Mouse (Mus musculus) myocyte (in vitro differentiated cells): Measurements from ENCODE around the gene Mad2l2. TPM values are rescaled to one million over a fixed set of nuclear protein-coding genes. Genes with fewer than 3 reads are reported as not detected.

Experiments
- H3K27me3 ChIP-seq: one replicate; pipeline ENCODE4 v1.6.1; 2011; ENCODE audit not compliant: control insufficient read depth, insufficient read depth, insufficient read length
- H3K36me3 ChIP-seq: one replicate; pipeline ENCODE4 v1.6.1; 2011; ENCODE audit not compliant: control insufficient read depth, insufficient read depth
- H3K4me2 ChIP-seq: one replicate; pipeline ENCODE4 v1.6.1; 2011; ENCODE audit warnings: low read depth, control low read depth
- H3K4me3 ChIP-seq: one replicate; pipeline ENCODE4 v1.5.1; 2011; ENCODE audit warnings: mild to moderate bottlenecking, control low read depth, moderate library complexity
- H3K79me2 ChIP-seq: one replicate; pipeline ENCODE4 v1.6.1; 2011; ENCODE audit not compliant: control insufficient read depth, insufficient read depth
- H3ac ChIP-seq: one replicate; pipeline ENCODE4 v1.6.1; 2011; ENCODE audit not compliant: control insufficient read depth, insufficient read length
- CEBPB ChIP-seq: IDR thresholded peaks from 2 replicates; pipeline ENCODE4 v1.6.1; 2011; ENCODE audit warnings: mild to moderate bottlenecking, moderate library complexity; ENCODE audit not compliant: poor library complexity, insufficient read depth, severe bottlenecking
- E2F4 ChIP-seq: IDR thresholded peaks from one replicate; pipeline ENCODE4 v1.6.1; 2011; ENCODE audit warnings: mild to moderate bottlenecking, control low read depth, moderate library complexity; ENCODE audit not compliant: insufficient read depth
- MAX ChIP-seq: IDR thresholded peaks from one replicate; pipeline ENCODE4 v1.6.1; 2011; ENCODE audit warnings: low read depth, mild to moderate bottlenecking, control low read depth
- MYOD1 ChIP-seq, 3 experiments: IDR thresholded peaks; one replicate each; pipeline ENCODE4 v1.6.1; 2011; ENCODE audit warnings: control low read depth in 2 of 3, low read depth in 2 of 3, mild to moderate bottlenecking in 2 of 3, moderate library complexity in 1 of 3; ENCODE audit not compliant: insufficient read length in 2 of 3, control insufficient read depth in 1 of 3
- MYOG ChIP-seq, 3 experiments: IDR thresholded peaks; one replicate each; pipeline ENCODE4 v1.6.1; 2011; ENCODE audit warnings: control low read depth in 2 of 3, low read depth in 2 of 3, mild to moderate bottlenecking in 2 of 3; ENCODE audit not compliant: insufficient read length in 2 of 3, control insufficient read depth in 1 of 3, insufficient read depth in 1 of 3
- POLR2A ChIP-seq: IDR thresholded peaks from one replicate; pipeline ENCODE4 v1.6.1; 2011; ENCODE audit warnings: low read depth, mild to moderate bottlenecking, control low read depth, moderate library complexity; ENCODE audit not compliant: insufficient read length
- POLR2AphosphoS2 ChIP-seq: IDR thresholded peaks from one replicate; pipeline ENCODE4 v1.6.1; 2011; ENCODE audit warnings: low read depth, control low read depth; ENCODE audit not compliant: insufficient read length
- REST ChIP-seq: IDR thresholded peaks from one replicate; pipeline ENCODE4 v1.6.1; 2011; ENCODE audit warnings: mild to moderate bottlenecking, control low read depth, moderate library complexity; ENCODE audit not compliant: insufficient read depth, insufficient read length
- SRF ChIP-seq: IDR thresholded peaks from one replicate; pipeline ENCODE4 v1.6.1; 2011; ENCODE audit warnings: low read depth; ENCODE audit not compliant: control insufficient read depth, insufficient read length
- TCF12 ChIP-seq: IDR thresholded peaks from one replicate; pipeline ENCODE4 v1.6.1; 2011; ENCODE audit warnings: mild to moderate bottlenecking, control low read depth; ENCODE audit not compliant: poor library complexity, insufficient read depth, severe bottlenecking
- TCF3 ChIP-seq: IDR thresholded peaks from one replicate; pipeline ENCODE4 v1.6.1; 2011; ENCODE audit warnings: low read depth, control low read depth; ENCODE audit not compliant: insufficient read length
- USF1 ChIP-seq: IDR thresholded peaks from one replicate; pipeline ENCODE4 v1.6.1; 2011; ENCODE audit warnings: low read depth, mild to moderate bottlenecking, control low read depth, moderate library complexity
- polyA plus RNA-seq: library from polyadenylated mRNA; unstranded; fragments of >200 nt; fragmentation: generic; extraction: Trizol; gene quantifications from one replicate; pipeline ENCODE4 v1.2.1, GENCODE M21; 2012; ENCODE audit warnings: missing spikeins

The Mad2l2 gene
- polyA plus RNA-seq, 1 experiment, result 31.0 TPM

DNA sequence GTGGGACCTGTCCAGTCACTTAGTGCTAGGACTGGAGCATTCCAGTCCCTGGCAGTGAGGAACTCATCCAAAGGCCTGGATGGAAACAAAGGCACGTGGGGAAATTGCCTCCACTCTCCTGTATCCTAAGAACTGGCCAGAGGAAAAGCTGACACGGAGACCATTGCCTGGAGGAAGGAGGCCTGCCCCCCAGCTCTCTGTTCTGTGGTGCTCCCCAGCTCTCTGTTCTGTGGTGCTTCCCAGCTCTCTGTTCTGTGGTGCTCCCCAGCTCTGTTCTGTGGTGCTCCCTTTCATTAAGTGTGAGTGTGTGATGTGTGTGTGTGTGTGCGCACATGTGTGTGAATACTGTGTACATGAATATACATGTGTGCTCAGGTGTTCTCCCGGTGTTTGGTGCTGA, 35.1 kb upstream of the Mad2l2 start:
- H3K27me3 ChIP-seq, result peaks cover 28% of the 10 kb centered on the region
- H3ac ChIP-seq, result no peak overlapping the region
- no peaks in the 10 kb centered on the region for H3K79me2 ChIP-seq
- no peak for TF ChIP-seq SRF
- TF ChIP-seq MYOG (IDR thresholded peaks at IDR 0.05; ENCODE audit: control insufficient read depth in 1 of 3, insufficient read depth in 1 of 3, insufficient read length in 2 of 3, low read depth in 2 of 3), result no peak
- no peak for TF ChIP-seq TCF12
- TF ChIP-seq USF1, result no peak
- no peak for TF ChIP-seq POLR2AphosphoS2
- no peak for TF ChIP-seq E2F4
- TF ChIP-seq MYOD1 (IDR thresholded peaks at IDR 0.05; ENCODE audit: control insufficient read depth in 1 of 3, insufficient read length in 2 of 3, low read depth in 2 of 3), result no peak
- TF ChIP-seq TCF3, result no peak
- TF ChIP-seq REST, result no peak
- TF ChIP-seq MAX, result no peak
- TF ChIP-seq CEBPB, result no peak
- H3K4me2 ChIP-seq, result no peak overlapping the region
- H3K4me3 ChIP-seq, result no peak overlapping the region
- H3K36me3 ChIP-seq, result no peaks in the 10 kb centered on the region

DNA sequence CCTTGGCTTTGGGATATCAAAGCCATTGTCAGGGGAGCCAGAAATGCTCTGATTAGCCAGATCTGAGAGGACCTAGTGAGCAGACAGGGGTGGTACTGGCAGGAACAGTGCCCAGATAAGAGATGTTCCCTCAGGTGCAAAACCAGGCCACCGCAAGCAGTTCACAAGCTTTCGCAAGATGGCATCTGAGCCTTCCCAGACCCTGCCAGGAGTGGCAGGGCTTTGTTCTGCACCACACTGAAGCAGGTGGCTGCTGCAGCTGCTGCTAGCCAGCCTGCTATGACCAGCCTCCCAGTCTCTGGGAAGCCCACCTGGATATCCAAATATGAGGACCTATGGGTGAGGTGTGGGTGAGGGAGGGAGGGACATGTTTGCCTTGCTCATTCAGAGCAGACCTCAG, 32.2 kb upstream of the Mad2l2 start:
- no peak overlapping the region for H3ac ChIP-seq
- H3K4me2 ChIP-seq, result no peak overlapping the region
- TF ChIP-seq MAX (no peak), REST (no peak), MYOG (IDR thresholded peaks at IDR 0.05; ENCODE audit: control insufficient read depth in 1 of 3, insufficient read depth in 1 of 3, insufficient read length in 2 of 3, low read depth in 2 of 3) (peak in 1 of 3 experiments; percentile 44), MYOD1 (IDR thresholded peaks at IDR 0.05; ENCODE audit: control insufficient read depth in 1 of 3, insufficient read length in 2 of 3, low read depth in 2 of 3) (peak in 1 of 3 experiments; percentile 50)
- H3K4me3 ChIP-seq, result no peak overlapping the region
- H3K79me2 ChIP-seq, result no peaks in the 10 kb centered on the region
- H3K27me3 ChIP-seq, result peaks cover 41% of the 10 kb centered on the region
- H3K36me3 ChIP-seq, result no peaks in the 10 kb centered on the region

DNA sequence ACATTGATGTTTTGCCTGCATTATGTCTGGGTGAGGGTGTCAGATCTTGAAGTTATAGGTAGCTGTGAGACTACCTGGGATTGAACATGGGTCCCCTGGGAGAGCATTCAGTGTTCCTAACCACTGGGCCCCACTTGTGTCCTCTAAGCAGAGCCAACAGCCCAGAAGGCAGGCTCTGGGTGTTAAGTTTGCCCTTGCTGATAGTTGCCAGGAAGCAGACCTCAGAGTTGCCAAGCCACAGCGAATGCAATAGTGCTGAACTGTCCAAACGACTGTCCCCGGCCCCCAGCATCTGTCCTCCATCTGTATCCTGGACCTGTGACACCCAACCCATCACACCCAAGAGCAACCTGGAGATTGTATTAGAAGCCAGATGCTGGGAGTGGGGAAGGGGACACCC, 31.5 kb upstream of the Mad2l2 start:
- H3K36me3 ChIP-seq, result no peaks in the 10 kb centered on the region
- H3ac ChIP-seq, result no peak overlapping the region
- peaks cover 41% of the 10 kb centered on the region for H3K27me3 ChIP-seq
- TF ChIP-seq TCF12 (no peak), USF1 (no peak), MYOD1 (IDR thresholded peaks at IDR 0.05; ENCODE audit: control insufficient read depth in 1 of 3, insufficient read length in 2 of 3, low read depth in 2 of 3) (no peak), SRF (no peak), CEBPB (no peak), MYOG (IDR thresholded peaks at IDR 0.05; ENCODE audit: control insufficient read depth in 1 of 3, insufficient read depth in 1 of 3, insufficient read length in 2 of 3, low read depth in 2 of 3) (no peak), POLR2AphosphoS2 (no peak), REST (no peak), MAX (no peak), TCF3 (no peak), POLR2A (no peak), E2F4 (no peak)
- H3K4me2 ChIP-seq, result no peak overlapping the region
- H3K79me2 ChIP-seq, result no peaks in the 10 kb centered on the region
- no peak overlapping the region for H3K4me3 ChIP-seq

DNA sequence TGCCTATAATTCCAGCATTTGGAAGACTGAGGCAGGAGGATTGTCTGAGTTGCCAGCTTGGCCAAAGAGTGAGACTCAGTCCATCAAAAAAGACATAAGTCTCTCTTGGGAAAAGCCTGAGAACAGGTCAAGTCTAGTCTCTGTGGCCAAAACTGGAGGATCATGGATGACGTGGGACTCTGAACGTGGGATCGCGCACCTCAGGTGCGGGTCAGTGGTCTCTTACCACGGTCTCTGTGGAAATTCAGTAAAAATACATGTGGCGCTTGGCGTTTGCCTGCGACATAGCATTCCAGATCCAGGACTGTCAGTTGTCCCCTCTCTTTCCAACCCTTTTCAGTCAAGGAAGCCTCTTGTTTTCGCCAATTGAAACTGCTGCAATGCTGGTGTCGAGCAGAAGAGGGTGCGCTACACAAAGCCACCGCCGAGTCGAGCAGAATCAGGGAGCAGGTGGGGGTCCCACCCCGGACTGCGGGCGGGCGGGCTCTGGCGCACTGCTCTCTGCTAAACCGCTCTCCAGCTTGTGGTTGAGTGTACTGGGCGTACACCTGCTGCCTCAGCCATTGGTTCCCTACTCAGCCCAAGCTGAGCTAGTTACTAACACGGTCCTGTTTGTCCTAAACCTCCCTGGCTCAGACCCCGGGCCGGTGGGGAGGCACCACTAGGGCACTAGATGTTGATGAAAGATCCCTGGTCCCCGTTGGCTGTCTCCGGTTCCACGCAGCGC, 28.2 kb upstream of the Mad2l2 start:
- Histone ChIP-seq H3K27me3 (peaks cover 36% of the 10 kb centered on the region), H3K4me2 (no peak overlapping the region), H3K36me3 (no peaks in the 10 kb centered on the region), H3K79me2 (no peaks in the 10 kb centered on the region), H3K4me3 (no peak overlapping the region), H3ac (no peak overlapping the region)
- TF ChIP-seq TCF12 (no peak), MYOD1 (IDR thresholded peaks at IDR 0.05; ENCODE audit: control insufficient read depth in 1 of 3, insufficient read length in 2 of 3, low read depth in 2 of 3) (peak in 2 of 3 experiments; percentile 50 to 56), MYOG (IDR thresholded peaks at IDR 0.05; ENCODE audit: control insufficient read depth in 1 of 3, insufficient read depth in 1 of 3, insufficient read length in 2 of 3, low read depth in 2 of 3) (peak in 2 of 3 experiments; percentile 22 to 70)

- Histone ChIP-seq H3K27me3 (peaks cover 29% of the 10 kb centered on the region), H3K4me2 (no peak overlapping the region), H3ac (no peak overlapping the region), H3K79me2 (no peaks in the 10 kb centered on the region), H3K36me3 (no peaks in the 10 kb centered on the region), H3K4me3 (no peak overlapping the region)
- TF ChIP-seq CEBPB (no peak), POLR2A (no peak), MAX (no peak), TCF12 (no peak), MYOD1 (IDR thresholded peaks at IDR 0.05; ENCODE audit: control insufficient read depth in 1 of 3, insufficient read length in 2 of 3, low read depth in 2 of 3) (no peak), SRF (no peak), USF1 (no peak), E2F4 (no peak), REST (no peak), TCF3 (no peak), MYOG (IDR thresholded peaks at IDR 0.05; ENCODE audit: control insufficient read depth in 1 of 3, insufficient read depth in 1 of 3, insufficient read length in 2 of 3, low read depth in 2 of 3) (no peak), POLR2AphosphoS2 (no peak)
These were observed 26.0 kb upstream of the Mad2l2 start for GRCm38 (mm10) chr4:148104146-148104545.
